8 mouse cellular contexts compared by ENCODE assay signal in genomic region chr16:17146772-17147235, GRCm38 (mm10). TPM values are rescaled to one million over a fixed set of nuclear protein-coding genes. Genes with fewer than 3 reads are reported as not detected.
DNase-seq lines count a peak whose midpoint lies in the region; TF ChIP-seq lines count a peak whose summit lies in the region.

Ccdc116 (minus strand) TSS chr16:17147229.

- no peaks in the 10 kb centered on the region for H3K79me2 ChIP-seq in macrophage (ENCODE audit: inconsistent target)

- peak within 1 kb of the TSS; percentile 59 for H3K4me3 ChIP-seq in cortical plate, adult 2 months (ENCODE audit: insufficient read depth, low read length)
- peak within 1 kb of the TSS; percentile 72 for H3K4me3 ChIP-seq in left cerebral cortex, adult 2 months
- H3K4me3 ChIP-seq in macrophage (ENCODE audit: inconsistent target) = peak within 1 kb of the TSS; percentile 44

- TF ChIP-seq POLR2A in cortical plate, adult 2 months (IDR thresholded peaks at IDR 0.05; ENCODE audit: extremely low read depth, insufficient read depth, low read length) = peak; percentile 49; the same call in 1 of the 2 replicates

- peak; percentile 81 to 91 for DNase-seq in adrenal gland, adult (ENCODE audit: inconsistent age in 2 of 2, low spot score in 1 of 2)
- DNase-seq in gastrocnemius, adult 8-10 months (ENCODE audit: low spot score in 2 of 2) = peak; percentile 23 to 58
- peak; percentile 77 for DNase-seq in hindlimb bud, embryonic 11.5 days (ENCODE audit: extremely low spot score, low read depth, low spot score)
- DNase-seq in left cerebral cortex, adult 2 months (ENCODE audit: extremely low spot score in 1 of 2, low spot score in 2 of 2) = peak; percentile 73 to 78
- peak; percentile 65 for DNase-seq in retina, postnatal 7 days (ENCODE audit: low read depth, low spot score)
- peak; percentile 83 for DNase-seq in urinary bladder, postnatal 14 days (ENCODE audit: low spot score)

- no peaks in the 10 kb centered on the region for H3K36me3 ChIP-seq in macrophage (ENCODE audit: inconsistent target)

- TF ChIP-seq CTCF in cortical plate, adult 2 months (IDR thresholded peaks at IDR 0.05; ENCODE audit: extremely low read depth, insufficient read depth, low read length) = peak; percentile 29; the same call in 1 of the 2 replicates
- peak; percentile 53 for TF ChIP-seq CTCF in left cerebral cortex, adult 2 months (IDR thresholded peaks at IDR 0.05)

- H3K27ac ChIP-seq in cortical plate, adult 2 months (ENCODE audit: insufficient read depth, low read length) = no peak within 1 kb of the TSS
- peak within 1 kb of the TSS; percentile 70; the same call in 1 of the 2 replicates for H3K27ac ChIP-seq in left cerebral cortex, adult 2 months
- H3K27ac ChIP-seq in macrophage = no peak within 1 kb of the TSS

- no peaks in the 10 kb centered on the region for H3K4me1 ChIP-seq in cortical plate, adult 2 months (ENCODE audit: control insufficient read depth, insufficient read depth, low read length)

- WGBS in macrophage (ENCODE audit: missing documents) = under 1% methylated on average over 34 of the region's 34 CpGs

- intact Hi-C loops in left cerebral cortex, adult 2 months (cut with DNase I) = loop anchor here (2.0 to 5.0 kb wide), 2 partner anchors 54 to 130 kb away; partner anchors contain the start of gene Tmem191c

RNA-seq across cellular contexts. Expression of gene Ccdc116, which starts in this region (rescaled TPM):
- 5.6 and 6.3 TPM in 2 replicates for polyA plus RNA-seq in cortical plate, adult 2 months (2012; rRNA removed)
- under 1 TPM in 1 of 4 experiments, not detected in 3; 0.10 TPM for total RNA-seq in gastrocnemius, adult 8-10 months (2022)
- total RNA-seq in left cerebral cortex, adult 2 months (2021) = 1 to 10 TPM; 1.3 to 2.1 TPM
- total RNA-seq in macrophage (2018; cell fraction: chromatin; rRNA removed) = 1 to 10 TPM in 9 of 26 experiments, under 1 TPM in 17; 0.20 to 2.2 (median 0.70) TPM
- under 1 TPM in 14 of 26 experiments, not detected in 12; 0.03 to 0.32 (median 0.05) TPM for total RNA-seq in macrophage (2018; cell fraction: cytosol; rRNA removed)
- 1 to 10 TPM in 6 of 26 experiments, under 1 TPM in 18, not detected in 2; 0.36 to 1.8 (median 0.62) TPM for total RNA-seq in macrophage (2018; cell fraction: nucleus; rRNA removed)
- polyA plus RNA-seq in macrophage (2018) = 0.03 to 0.11 TPM in 2 of 3 replicates, not detected in the other

Comparison
In these comparisons a context has a peak if more than half of its experiments do, and no peak if none do; other contexts are left out.
1. Peak in DNase-seq in gastrocnemius, adult 8-10 months; RNA of the gene not detected or under 1 TPM.